Mouse (Mus musculus) liver, embryonic 14.5 days (tissue): ENCODE results near the gene Gm17334.

Source experiments
- CTCF ChIP-seq: IDR thresholded peaks from 2 replicates; pipeline ENCODE4 v1.5.1; 2016; ENCODE audit warnings: antibody characterized with exemption, low read depth, control low read depth
- EP300 ChIP-seq: IDR thresholded peaks from 2 replicates; pipeline ENCODE4 v1.6.1; 2016; ENCODE audit warnings: antibody characterized with exemption, low read depth

DNA sequence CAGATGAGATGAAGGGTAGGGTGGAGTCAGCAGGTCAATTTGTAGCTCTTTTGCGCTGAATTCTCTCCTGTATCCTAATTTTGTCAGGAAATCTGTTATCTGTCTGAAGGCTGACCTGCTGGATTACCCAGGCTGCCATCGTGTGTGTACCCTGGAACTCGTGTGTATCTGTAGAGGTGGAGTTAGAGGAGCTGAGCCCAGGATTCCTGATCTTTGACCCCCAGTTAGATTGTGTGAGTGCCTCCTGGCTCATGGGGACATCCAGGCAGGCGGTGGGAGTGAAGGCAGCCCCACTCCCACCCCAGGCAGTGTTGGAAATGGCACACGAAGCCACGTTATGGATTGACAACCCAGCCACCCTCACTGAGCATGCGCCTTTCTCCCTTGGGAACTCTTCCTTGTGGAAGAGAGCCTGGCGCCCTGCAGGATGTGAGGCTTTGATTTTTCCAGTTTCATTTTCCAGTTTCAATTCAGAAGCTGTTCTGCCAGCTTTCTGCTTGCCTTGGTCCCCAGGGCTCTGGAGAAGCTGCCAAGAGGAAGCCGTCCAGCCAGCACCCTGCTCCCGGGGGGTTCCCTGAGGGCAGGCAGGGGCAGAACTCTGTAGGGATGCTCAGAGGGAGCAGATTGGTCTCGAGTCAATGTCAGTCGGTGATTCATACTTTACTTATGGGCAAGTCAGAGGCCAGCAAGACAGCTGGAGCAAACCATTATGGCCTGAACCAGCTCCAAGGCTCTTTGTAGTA, 23.6 kb upstream of the Gm17334 start:
- no peak for TF ChIP-seq CTCF
- TF ChIP-seq EP300, result no peak
